Mouse (Mus musculus) midbrain, embryonic 14.5 days (tissue): ENCODE data around the gene Masp1. TPM values are rescaled to one million over a fixed set of nuclear protein-coding genes. Genes with fewer than 3 reads are reported as not detected.

Experiments
- ATAC-seq: fragments of 200-750 bp; cut with Nextera tagmentation; 2 replicates; pipeline ENCODE4 v1.8.0; 2017; ENCODE audit warnings: moderate number of reproducible peaks, moderate library complexity; ENCODE audit not compliant: low FRiP score, low TSS enrichment
- DNase-seq: peaks from one replicate; pipeline ENCODE4 v3.0.0-alpha.2; 2015
- H3K27ac ChIP-seq: fragments of 300-500 bp; sonication (generic); replicated peaks from 2 replicates; pipeline ENCODE4 v1.5.1; 2014; ENCODE audit warnings: mild to moderate bottlenecking, low read depth, low read length, moderate library complexity
- H3K27me3 ChIP-seq: fragments of 300-500 bp; sonication (generic); 2 replicates; pipeline ENCODE4 v1.6.1; 2014; ENCODE audit warnings: low read length, control low read depth, mixed read lengths; ENCODE audit not compliant: control insufficient read depth, insufficient read depth
- H3K36me3 ChIP-seq: fragments of 300-500 bp; sonication (generic); 2 replicates; pipeline ENCODE4 v1.6.1; 2014; ENCODE audit warnings: low read length, control low read depth; ENCODE audit not compliant: control insufficient read depth, insufficient read depth
- H3K4me1 ChIP-seq: fragments of 300-500 bp; sonication (generic); 2 replicates; pipeline ENCODE4 v1.6.1; 2014; ENCODE audit warnings: mild to moderate bottlenecking, antibody characterized with exemption, low read length, control low read depth; ENCODE audit not compliant: control insufficient read depth, insufficient read depth
- H3K4me2 ChIP-seq: fragments of 300-500 bp; sonication (generic); 2 replicates; pipeline ENCODE4 v1.6.1; 2014; ENCODE audit warnings: mild to moderate bottlenecking, low read length, moderate library complexity
- H3K4me3 ChIP-seq: fragments of 300-500 bp; sonication (generic); replicated peaks from 2 replicates; pipeline ENCODE4 v1.5.1; 2014; ENCODE audit warnings: low read depth, low read length
- H3K9ac ChIP-seq: fragments of 300-500 bp; sonication (generic); replicated peaks from 2 replicates; pipeline ENCODE4 v1.6.1; 2014; ENCODE audit warnings: mild to moderate bottlenecking, low read length, moderate library complexity
- H3K9me3 ChIP-seq: fragments of 300-500 bp; sonication (generic); 2 replicates; pipeline ENCODE4 v1.6.1; 2016; ENCODE audit warnings: low read length, control low read depth, mixed read lengths; ENCODE audit not compliant: control insufficient read depth
- WGBS: fragments of 180-500 bp; shearing (Covaris S2); extraction: QIAGEN DNeasy Blood & Tissue Kit; methylation state at CpG from one replicate; pipeline ENCODE4 v1.1.7; 2014; 5-methylcytosine and 5-hydroxymethylcytosine counted together
- polyA plus RNA-seq: library from polyadenylated mRNA; unstranded; fragments of >200 nt; fragmentation: Nextera tagmentation; extraction: Ambion mirVana; gene quantifications from 2 replicates; pipeline ENCODE4 v1.2.1, GENCODE M21; 2014

Gene Masp1
- polyA plus RNA-seq = 31.2 and 38.1 TPM in 2 replicates

DNA sequence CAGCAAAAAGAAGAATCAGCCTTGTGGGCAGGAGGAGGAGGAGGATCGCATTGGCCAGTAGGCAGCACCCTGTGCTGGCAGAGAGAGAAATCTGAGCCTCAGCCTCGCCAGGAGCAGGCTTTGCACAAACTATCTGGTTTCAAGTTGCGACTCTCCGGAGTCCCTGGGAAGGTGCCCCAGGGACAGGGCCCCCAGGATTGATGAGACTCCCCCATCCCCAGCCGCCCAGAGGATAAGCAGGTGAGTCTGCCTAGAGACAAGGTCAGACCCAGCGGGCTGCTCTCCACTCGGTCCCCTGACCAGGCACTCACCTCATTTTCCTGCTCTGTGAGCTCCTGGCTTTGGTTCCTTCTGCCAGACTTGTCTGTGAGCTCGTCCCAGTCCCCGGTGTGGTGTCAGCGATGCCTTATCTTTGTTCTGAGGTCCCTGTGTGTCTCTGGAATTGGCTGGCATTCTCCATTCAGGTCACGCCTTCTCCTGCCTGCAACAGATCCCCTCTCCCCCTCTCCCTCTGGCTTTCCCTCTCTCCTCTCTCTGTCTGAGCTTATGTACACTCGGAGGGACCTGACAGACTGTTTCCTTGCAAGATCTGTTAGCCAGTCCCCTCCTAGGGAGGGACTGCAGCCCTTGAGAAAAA is at the start of gene Masp1, which contains the start of gene Rtp4:
TSS of gene Masp1 (minus strand) at position 581 of the 637 bp plus-strand sequence.
TSS of gene Rtp4 (plus strand) at position 57 of the 637 bp plus-strand sequence.
- Histone ChIP-seq H3K9me3 (0 out of 2 replicates have a peak, but pooled peaks cover under 1% of the 10 kb centered on the region), H3K4me1 (peaks cover 49% of the 10 kb centered on the region), H3K27ac (peak within 1 kb of the TSS; percentile 92), H3K27me3 (no peaks in the 10 kb centered on the region), H3K4me3 (peak within 1 kb of the TSS; percentile 52), H3K4me2 (peak within 1 kb of the TSS; percentile 76), H3K9ac (peak within 1 kb of the TSS; percentile 76), H3K36me3 (no peaks in the 10 kb centered on the region)
- peak; percentile 79 for DNase-seq
- WGBS = 1% methylated on average over 12 of the region's 12 CpGs
- peak; percentile 76 for ATAC-seq

DNA sequence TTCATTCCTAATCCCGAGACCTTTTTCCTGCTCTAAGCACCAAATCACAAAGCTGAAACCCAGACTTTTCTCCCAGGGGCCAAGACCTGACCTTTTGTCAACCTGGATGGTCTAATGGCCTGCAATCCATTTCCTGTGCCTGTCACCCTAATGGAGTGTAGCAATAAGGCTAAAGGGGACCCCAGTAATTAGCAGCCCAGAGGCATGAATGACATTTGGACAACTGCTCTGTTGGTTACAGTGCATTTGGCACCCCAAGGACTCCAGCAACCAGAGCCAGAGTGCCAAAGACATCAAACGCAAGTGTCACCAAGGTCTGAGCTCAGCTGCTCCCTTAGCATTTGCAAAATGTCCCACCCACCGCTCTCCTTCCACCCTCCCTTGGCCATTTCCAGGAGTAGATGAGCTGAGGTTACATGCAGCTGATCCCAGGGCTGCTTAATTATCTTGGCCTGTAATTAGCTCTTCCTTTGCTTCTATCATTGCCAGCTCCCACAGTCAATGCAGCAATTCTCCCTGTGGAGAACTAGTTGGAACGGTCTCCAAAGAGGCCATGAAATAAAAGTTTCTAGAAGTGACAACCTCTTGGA is 47.8 kb upstream of the Masp1 start:
- no peak overlapping the region for H3K4me3 ChIP-seq
- H3K4me1 ChIP-seq = no peaks in the 10 kb centered on the region
- WGBS = 79% methylated on average over 4 of the region's 4 CpGs
- no peak overlapping the region for H3K9ac ChIP-seq
- H3K9me3 ChIP-seq = no peaks in the 10 kb centered on the region
- no peak for DNase-seq
- ATAC-seq = no peak
- H3K27ac ChIP-seq = no peak overlapping the region
- no peaks in the 10 kb centered on the region for H3K36me3 ChIP-seq
- no peak overlapping the region for H3K4me2 ChIP-seq
- no peaks in the 10 kb centered on the region for H3K27me3 ChIP-seq

DNA sequence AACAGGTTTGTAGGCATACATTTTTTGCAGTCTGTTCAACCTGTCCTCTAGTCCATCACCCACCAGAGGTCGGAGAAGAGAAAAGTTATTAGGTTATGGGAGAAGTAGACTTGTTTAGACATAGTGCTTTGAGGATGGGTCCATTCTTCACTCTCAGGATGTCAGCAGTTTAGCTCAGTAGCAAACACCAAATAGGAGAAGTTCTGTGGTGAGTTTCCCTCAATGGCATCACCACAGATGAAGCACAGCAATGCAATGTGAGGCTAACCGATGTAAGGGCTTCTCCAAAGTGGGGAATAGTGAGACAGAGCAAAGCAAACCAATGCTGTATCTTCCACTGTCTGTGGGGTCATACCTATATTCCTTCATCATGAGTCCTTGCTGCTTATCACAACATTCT is 37.1 kb upstream of the Masp1 start:
- H3K36me3 ChIP-seq = no peaks in the 10 kb centered on the region
- 86% methylated on average over 2 of the region's 2 CpGs for WGBS
- no peaks in the 10 kb centered on the region for H3K27me3 ChIP-seq
- no peaks in the 10 kb centered on the region for H3K4me1 ChIP-seq
- H3K9ac ChIP-seq = no peak overlapping the region
- no peak overlapping the region for H3K4me2 ChIP-seq
- no peaks in the 10 kb centered on the region for H3K9me3 ChIP-seq
- H3K4me3 ChIP-seq = no peak overlapping the region
- no peak overlapping the region for H3K27ac ChIP-seq
- DNase-seq (no peak), ATAC-seq (no peak)

DNA sequence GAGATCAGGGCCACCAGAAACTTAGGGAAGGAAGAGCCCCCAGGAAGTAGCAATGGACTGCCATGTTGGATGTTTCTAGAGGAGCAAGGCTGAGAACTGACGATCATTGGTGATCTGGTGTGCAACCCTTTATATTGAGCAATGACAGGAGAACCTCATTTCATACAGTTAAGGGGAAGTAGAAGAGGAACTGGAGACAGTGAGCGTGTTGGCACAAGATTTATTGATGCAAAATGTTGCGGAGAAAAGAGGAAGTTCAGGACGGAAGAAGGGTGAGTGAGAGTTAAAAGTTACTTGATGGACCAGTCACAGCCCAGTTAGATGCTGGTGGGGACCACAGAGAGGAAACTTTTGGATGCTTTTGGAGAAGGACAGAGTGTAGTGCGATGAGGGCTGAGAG is 36.6 kb upstream of the Masp1 start:
- ATAC-seq = no peak
- no peaks in the 10 kb centered on the region for H3K36me3 ChIP-seq
- no peak overlapping the region for H3K4me2 ChIP-seq
- WGBS = 98% methylated on average over 5 of the region's 5 CpGs
- no peak for DNase-seq
- H3K27me3 ChIP-seq = no peaks in the 10 kb centered on the region
- no peak overlapping the region for H3K9ac ChIP-seq
- no peak overlapping the region for H3K4me3 ChIP-seq
- H3K27ac ChIP-seq = no peak overlapping the region
- H3K9me3 ChIP-seq = no peaks in the 10 kb centered on the region
- H3K4me1 ChIP-seq = no peaks in the 10 kb centered on the region

DNA sequence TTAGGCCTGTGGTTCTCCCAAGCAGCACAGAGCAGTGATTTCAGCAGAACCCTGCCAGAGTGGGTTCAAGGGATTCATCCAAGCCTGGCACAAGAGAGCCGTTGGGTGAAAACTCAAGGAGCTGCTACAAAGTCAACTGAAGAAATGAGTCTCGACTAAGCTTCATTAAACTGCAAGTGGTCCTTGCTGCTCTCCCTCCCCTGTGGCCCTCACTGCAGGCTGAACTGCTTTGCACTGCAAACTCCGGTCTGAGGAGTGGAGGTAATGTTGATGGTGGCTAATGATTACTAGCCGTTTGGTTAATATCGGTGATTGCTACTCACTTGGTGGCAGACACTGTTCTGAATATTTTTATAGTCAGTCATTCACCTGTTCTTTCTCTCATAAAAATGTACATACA is 34.1 kb upstream of the Masp1 start:
- no peak overlapping the region for H3K27ac ChIP-seq
- H3K9ac ChIP-seq = no peak overlapping the region
- no peaks in the 10 kb centered on the region for H3K36me3 ChIP-seq
- DNase-seq (no peak), ATAC-seq (no peak)
- 90% methylated on average over 5 of the region's 5 CpGs for WGBS
- H3K9me3 ChIP-seq = no peaks in the 10 kb centered on the region
- H3K4me1 ChIP-seq = no peaks in the 10 kb centered on the region
- H3K4me3 ChIP-seq = no peak overlapping the region
- H3K27me3 ChIP-seq = no peaks in the 10 kb centered on the region
- no peak overlapping the region for H3K4me2 ChIP-seq

DNA sequence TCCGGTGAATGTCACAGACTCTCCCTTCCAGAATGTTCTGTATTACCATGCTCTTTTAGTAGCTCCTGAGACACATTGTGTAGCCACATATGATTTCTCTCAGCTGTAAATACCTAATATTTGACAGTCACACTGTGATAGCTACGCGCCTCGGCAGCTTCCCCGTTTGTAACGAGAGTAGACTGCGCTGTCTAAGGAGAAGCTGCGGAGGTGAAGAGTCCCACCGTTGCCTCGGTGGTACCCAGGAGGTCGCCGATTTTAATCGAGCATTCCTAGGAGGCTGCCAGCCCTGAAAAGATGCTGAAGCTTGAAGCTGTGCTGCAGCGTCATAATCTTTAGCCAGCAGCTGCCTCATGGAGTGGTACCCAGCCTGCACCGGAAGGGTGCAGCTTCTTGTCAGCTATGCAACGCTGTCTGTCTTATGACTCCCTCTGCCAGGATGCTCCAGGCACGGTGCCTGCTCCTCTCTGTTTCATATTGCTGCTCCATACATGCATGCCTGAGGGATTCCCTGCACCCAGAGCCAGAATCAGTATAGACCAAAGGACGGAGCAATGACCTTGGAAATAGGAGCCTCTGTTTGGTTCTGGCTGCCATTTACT is 30.5 kb upstream of the Masp1 start:
- Histone ChIP-seq H3K9ac (no peak overlapping the region), H3K27me3 (no peaks in the 10 kb centered on the region), H3K4me3 (no peak overlapping the region), H3K27ac (0 out of 2 replicates have a peak overlapping the region, but pooled peaks have one; percentile 13), H3K4me2 (no peak overlapping the region), H3K9me3 (no peaks in the 10 kb centered on the region), H3K4me1 (no peaks in the 10 kb centered on the region), H3K36me3 (no peaks in the 10 kb centered on the region)
- WGBS = 77% methylated on average over 18 of the region's 18 CpGs
- 0 out of 2 replicates have a peak, but pooled peaks have one; percentile 44 for ATAC-seq
- peak; percentile 46 for DNase-seq

DNA sequence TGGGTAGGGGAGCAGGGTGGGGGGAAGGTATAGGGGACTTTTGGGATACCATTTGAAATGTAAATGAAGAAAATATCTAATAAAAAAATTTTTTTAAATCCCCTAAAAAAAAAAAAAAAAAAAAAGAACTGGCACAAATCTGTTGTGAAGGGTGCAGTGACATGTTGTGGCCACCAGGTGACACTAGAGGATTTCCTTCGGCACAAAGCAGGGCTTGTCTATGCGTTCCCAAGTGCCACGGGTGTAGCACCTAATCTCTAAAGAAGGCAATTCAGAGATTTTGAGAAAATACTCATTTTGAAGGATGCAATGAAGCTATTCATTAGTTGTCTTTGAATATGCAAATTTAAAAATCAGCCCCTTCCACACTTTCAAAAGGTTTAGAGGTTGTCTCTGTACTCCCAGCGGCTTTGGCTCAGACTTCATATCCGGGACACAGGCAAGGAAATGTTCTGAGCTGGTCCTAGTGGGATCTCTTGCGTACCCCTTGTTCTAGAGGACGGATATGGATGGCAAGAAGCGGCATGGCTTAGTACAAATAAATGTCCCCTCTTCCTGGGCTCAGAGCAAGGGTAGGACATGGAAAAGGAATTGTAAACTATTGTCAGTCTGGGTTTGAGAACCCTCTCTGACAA is 29.8 kb upstream of the Masp1 start:
- 47% methylated on average over 8 of the region's 8 CpGs for WGBS
- peak; percentile 90 for DNase-seq

DNA sequence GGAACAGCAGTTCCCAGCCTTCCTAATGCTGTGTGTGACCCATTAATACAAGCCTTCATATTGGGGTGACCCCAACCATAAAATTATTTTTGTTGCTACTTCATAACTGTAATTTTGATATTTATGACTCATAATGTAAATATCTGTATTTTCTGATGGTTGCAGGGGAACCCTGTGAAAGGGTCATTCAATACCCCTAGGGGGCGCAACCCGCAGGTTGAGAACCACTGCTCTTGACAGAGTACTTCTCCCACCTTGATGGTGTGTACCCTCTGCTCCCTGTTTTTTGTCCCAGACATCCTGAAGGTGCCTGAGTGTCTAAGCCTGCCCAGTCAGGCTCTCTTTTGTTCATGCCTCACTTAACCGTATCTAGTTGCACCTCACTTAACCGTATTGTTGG is 27.2 kb upstream of the Masp1 start:
- H3K9ac ChIP-seq = no peak overlapping the region
- ATAC-seq (no peak), DNase-seq (peak; percentile 7)
- no peaks in the 10 kb centered on the region for H3K27me3 ChIP-seq
- no peaks in the 10 kb centered on the region for H3K4me1 ChIP-seq
- H3K27ac ChIP-seq = no peak overlapping the region
- WGBS = 95% methylated on average over 4 of the region's 4 CpGs
- no peaks in the 10 kb centered on the region for H3K36me3 ChIP-seq
- no peaks in the 10 kb centered on the region for H3K9me3 ChIP-seq
- no peak overlapping the region for H3K4me3 ChIP-seq
- no peak overlapping the region for H3K4me2 ChIP-seq

More for the DNA sequence above, 29.8 kb upstream of the Masp1 start:
- Histone ChIP-seq H3K9ac (no peak overlapping the region), H3K27ac (no peak overlapping the region), H3K4me2 (no peak overlapping the region), H3K4me1 (no peaks in the 10 kb centered on the region), H3K9me3 (no peaks in the 10 kb centered on the region), H3K4me3 (no peak overlapping the region), H3K36me3 (no peaks in the 10 kb centered on the region), H3K27me3 (no peaks in the 10 kb centered on the region)
- peak; percentile 53; the same call in 1 of the 2 replicates for ATAC-seq
